Mouse (Mus musculus): Measurements from ENCODE around the gene Dytn. TPM values are rescaled to one million over a fixed set of nuclear protein-coding genes. Genes with fewer than 3 reads are reported as not detected.

Dytn gene
- polyA plus RNA-seq, 1 experiment from 2014 or later, result not detected

GRCm38 (mm10) chr1:63675975-63676374 is 10.8 kb downstream of the Dytn start:
- 85% methylated on average over 3 of the region's 3 CpGs for WGBS

GRCm38 (mm10) chr1:63668852-63669160 is 17.9 kb downstream of the Dytn start:
- Histone ChIP-seq H3K4me2 (ENCODE audit: low read length) (peak overlapping the region; percentile 27), H3K36me3 (ENCODE audit: control insufficient read depth, insufficient read depth, low read length) (no peaks in the 10 kb centered on the region), H3K4me1 (ENCODE audit: control insufficient read depth in 2 of 2, insufficient read depth in 2 of 2, low read length in 2 of 2) (no peaks in the 10 kb centered on the region), H3K9ac (ENCODE audit: low read length) (no peak overlapping the region), H3K4me3 (ENCODE audit: control insufficient read depth in 1 of 2, insufficient read depth in 1 of 2, low read depth in 1 of 2, low read length in 2 of 2) (no peak overlapping the region), H3K9me3 (ENCODE audit: control insufficient read depth, low read length) (no peaks in the 10 kb centered on the region), H3K27ac (replicated peaks in 1 of 2; ENCODE audit: control insufficient read depth in 1 of 2, insufficient read depth in 1 of 2, low read depth in 2 of 2, low read length in 2 of 2) (no peak overlapping the region), H3K27me3 (ENCODE audit: control insufficient read depth, insufficient read depth, low read length) (peaks cover 10% of the 10 kb centered on the region)
- ATAC-seq (ENCODE audit: insufficient number of reproducible peaks, insufficient read depth, low FRiP score, low read depth), result no peak
- 13% methylated on average over 3 of the region's 3 CpGs for WGBS

More at GRCm38 (mm10) chr1:63675975-63676374, 10.8 kb downstream of the Dytn start:
- H3K4me3 ChIP-seq (ENCODE audit: control insufficient read depth in 1 of 2, insufficient read depth in 1 of 2, low read depth in 1 of 2, low read length in 2 of 2), result no peak overlapping the region
- H3K27me3 ChIP-seq (ENCODE audit: control insufficient read depth, insufficient read depth, low read length), result 0 out of 2 replicates have a peak, but pooled peaks cover 5% of the 10 kb centered on the region
- no peak for ATAC-seq (ENCODE audit: insufficient number of reproducible peaks, insufficient read depth, low FRiP score, low read depth)
- no peak overlapping the region for H3K9ac ChIP-seq (ENCODE audit: low read length)
- no peaks in the 10 kb centered on the region for H3K4me1 ChIP-seq (ENCODE audit: control insufficient read depth in 2 of 2, insufficient read depth in 2 of 2, low read length in 2 of 2)
- H3K9me3 ChIP-seq (ENCODE audit: control insufficient read depth, low read length), result no peaks in the 10 kb centered on the region
- no peak overlapping the region for H3K27ac ChIP-seq (replicated peaks in 1 of 2; ENCODE audit: control insufficient read depth in 1 of 2, insufficient read depth in 1 of 2, low read depth in 2 of 2, low read length in 2 of 2)
- no peak overlapping the region for H3K4me2 ChIP-seq (ENCODE audit: low read length)
- no peaks in the 10 kb centered on the region for H3K36me3 ChIP-seq (ENCODE audit: control insufficient read depth, insufficient read depth, low read length)

- H3K9ac ChIP-seq (ENCODE audit: low read length), result no peak overlapping the region
- H3K36me3 ChIP-seq (ENCODE audit: control insufficient read depth, insufficient read depth, low read length), result no peaks in the 10 kb centered on the region
- H3K9me3 ChIP-seq (ENCODE audit: control insufficient read depth, low read length), result no peaks in the 10 kb centered on the region
- H3K27me3 ChIP-seq (ENCODE audit: control insufficient read depth, insufficient read depth, low read length), result peaks cover 10% of the 10 kb centered on the region
- no peaks in the 10 kb centered on the region for H3K4me1 ChIP-seq (ENCODE audit: control insufficient read depth in 2 of 2, insufficient read depth in 2 of 2, low read length in 2 of 2)
- ATAC-seq (ENCODE audit: insufficient number of reproducible peaks, insufficient read depth, low FRiP score, low read depth), result no peak
- H3K4me2 ChIP-seq (ENCODE audit: low read length), result peak overlapping the region; percentile 27
- 21% methylated on average over 13 of the region's 13 CpGs for WGBS
- no peak overlapping the region for H3K27ac ChIP-seq (replicated peaks in 1 of 2; ENCODE audit: control insufficient read depth in 1 of 2, insufficient read depth in 1 of 2, low read depth in 2 of 2, low read length in 2 of 2)
- no peak overlapping the region for H3K4me3 ChIP-seq (ENCODE audit: control insufficient read depth in 1 of 2, insufficient read depth in 1 of 2, low read depth in 1 of 2, low read length in 2 of 2)
These were observed 18.5 kb downstream of the Dytn start for GRCm38 (mm10) chr1:63667949-63668851.

GRCm38 (mm10) chr1:63667201-63667948 is 19.4 kb downstream of the Dytn start:
- Histone ChIP-seq H3K4me3 (ENCODE audit: control insufficient read depth in 1 of 2, insufficient read depth in 1 of 2, low read depth in 1 of 2, low read length in 2 of 2) (no peak overlapping the region), H3K27ac (replicated peaks in 1 of 2; ENCODE audit: control insufficient read depth in 1 of 2, insufficient read depth in 1 of 2, low read depth in 2 of 2, low read length in 2 of 2) (no peak overlapping the region), H3K4me1 (ENCODE audit: control insufficient read depth in 2 of 2, insufficient read depth in 2 of 2, low read length in 2 of 2) (no peaks in the 10 kb centered on the region), H3K9me3 (ENCODE audit: control insufficient read depth, low read length) (no peaks in the 10 kb centered on the region), H3K27me3 (ENCODE audit: control insufficient read depth, insufficient read depth, low read length) (peaks cover 10% of the 10 kb centered on the region), H3K36me3 (ENCODE audit: control insufficient read depth, insufficient read depth, low read length) (no peaks in the 10 kb centered on the region), H3K9ac (ENCODE audit: low read length) (no peak overlapping the region), H3K4me2 (ENCODE audit: low read length) (no peak overlapping the region)
- no peak for ATAC-seq (ENCODE audit: insufficient number of reproducible peaks, insufficient read depth, low FRiP score, low read depth)
- 35% methylated on average over 9 of the region's 9 CpGs for WGBS

GRCm38 (mm10) chr1:63666089-63666488 is 20.6 kb downstream of the Dytn start:
- 82% methylated on average over 2 of the region's 2 CpGs for WGBS
- H3K27me3 ChIP-seq (ENCODE audit: control insufficient read depth, insufficient read depth, low read length), result peaks cover 10% of the 10 kb centered on the region
- no peak overlapping the region for H3K27ac ChIP-seq (replicated peaks in 1 of 2; ENCODE audit: control insufficient read depth in 1 of 2, insufficient read depth in 1 of 2, low read depth in 2 of 2, low read length in 2 of 2)
- no peaks in the 10 kb centered on the region for H3K9me3 ChIP-seq (ENCODE audit: control insufficient read depth, low read length)
- H3K36me3 ChIP-seq (ENCODE audit: control insufficient read depth, insufficient read depth, low read length), result no peaks in the 10 kb centered on the region
- H3K4me1 ChIP-seq (ENCODE audit: control insufficient read depth in 2 of 2, insufficient read depth in 2 of 2, low read length in 2 of 2), result no peaks in the 10 kb centered on the region
- no peak overlapping the region for H3K4me3 ChIP-seq (ENCODE audit: control insufficient read depth in 1 of 2, insufficient read depth in 1 of 2, low read depth in 1 of 2, low read length in 2 of 2)
- H3K9ac ChIP-seq (ENCODE audit: low read length), result no peak overlapping the region
- H3K4me2 ChIP-seq (ENCODE audit: low read length), result no peak overlapping the region
- no peak for ATAC-seq (ENCODE audit: insufficient number of reproducible peaks, insufficient read depth, low FRiP score, low read depth)

- Histone ChIP-seq H3K36me3 (ENCODE audit: control insufficient read depth, insufficient read depth, low read length) (no peaks in the 10 kb centered on the region), H3K9ac (ENCODE audit: low read length) (no peak overlapping the region), H3K4me2 (ENCODE audit: low read length) (no peak overlapping the region), H3K4me3 (ENCODE audit: control insufficient read depth in 1 of 2, insufficient read depth in 1 of 2, low read depth in 1 of 2, low read length in 2 of 2) (no peak overlapping the region), H3K4me1 (ENCODE audit: control insufficient read depth in 2 of 2, insufficient read depth in 2 of 2, low read length in 2 of 2) (no peaks in the 10 kb centered on the region), H3K27me3 (ENCODE audit: control insufficient read depth, insufficient read depth, low read length) (0 out of 2 replicates have a peak, but pooled peaks cover 2% of the 10 kb centered on the region), H3K27ac (replicated peaks in 1 of 2; ENCODE audit: control insufficient read depth in 1 of 2, insufficient read depth in 1 of 2, low read depth in 2 of 2, low read length in 2 of 2) (no peak overlapping the region), H3K9me3 (ENCODE audit: control insufficient read depth, low read length) (no peaks in the 10 kb centered on the region)
- 4% methylated on average over 7 of the region's 7 CpGs for WGBS
- no peak for ATAC-seq (ENCODE audit: insufficient number of reproducible peaks, insufficient read depth, low FRiP score, low read depth)
These were observed 27.1 kb downstream of the Dytn start for GRCm38 (mm10) chr1:63659591-63659990.

- H3K4me3 ChIP-seq (ENCODE audit: control insufficient read depth in 1 of 2, insufficient read depth in 1 of 2, low read depth in 1 of 2, low read length in 2 of 2), result no peak overlapping the region
- 0 out of 2 replicates have a peak, but pooled peaks cover 2% of the 10 kb centered on the region for H3K27me3 ChIP-seq (ENCODE audit: control insufficient read depth, insufficient read depth, low read length)
- H3K4me2 ChIP-seq (ENCODE audit: low read length), result no peak overlapping the region
- 14% methylated on average over 6 of the region's 6 CpGs for WGBS
- H3K9ac ChIP-seq (ENCODE audit: low read length), result no peak overlapping the region
- no peak for ATAC-seq (ENCODE audit: insufficient number of reproducible peaks, insufficient read depth, low FRiP score, low read depth)
- H3K36me3 ChIP-seq (ENCODE audit: control insufficient read depth, insufficient read depth, low read length), result no peaks in the 10 kb centered on the region
- no peaks in the 10 kb centered on the region for H3K9me3 ChIP-seq (ENCODE audit: control insufficient read depth, low read length)
- H3K27ac ChIP-seq (replicated peaks in 1 of 2; ENCODE audit: control insufficient read depth in 1 of 2, insufficient read depth in 1 of 2, low read depth in 2 of 2, low read length in 2 of 2), result no peak overlapping the region
- no peaks in the 10 kb centered on the region for H3K4me1 ChIP-seq (ENCODE audit: control insufficient read depth in 2 of 2, insufficient read depth in 2 of 2, low read length in 2 of 2)
These were observed 28.7 kb downstream of the Dytn start for GRCm38 (mm10) chr1:63658016-63658415.

Data from heart, embryonic 14.5 days (tissue).